12 mouse cellular contexts compared by ENCODE assay signal in genomic region chr11:108365600-108365999, GRCm38 (mm10). TPM values are rescaled to one million over a fixed set of nuclear protein-coding genes. Genes with fewer than 3 reads are reported as not detected.
"Had no signal": no experiment of that assay in that cellular context is flagged by ENCODE, and none has a peak within 500 bp of the region (broad histone marks: within the 10 kb centered on the region; RNA-seq: fewer than 3 reads in every experiment).

No protein-coding gene starts in this region.

- H3K36me3 ChIP-seq: hindbrain, embryonic 15.5 days; limb, embryonic 12.5 days; liver, embryonic 13.5 days; midbrain, embryonic 10.5 days; midbrain, embryonic 15.5 days had no signal

- H3K9ac ChIP-seq: hindbrain, embryonic 15.5 days; limb, embryonic 12.5 days; liver, embryonic 13.5 days; midbrain, embryonic 15.5 days had no signal

- H3K4me3 ChIP-seq: hindbrain, embryonic 15.5 days; layer of hippocampus, adult 2 months; limb, embryonic 12.5 days; liver, embryonic 13.5 days; midbrain, embryonic 10.5 days; midbrain, embryonic 15.5 days had no signal

- H3K9me3 ChIP-seq: hindbrain, embryonic 15.5 days; limb, embryonic 12.5 days; liver, embryonic 13.5 days; midbrain, embryonic 10.5 days; midbrain, embryonic 15.5 days had no signal

- DNase-seq: kidney, adult 18-20 months; liver, embryonic 13.5 days; lung, adult 2 months; right cerebral cortex, postnatal 14 days; thymus, adult 18-20 months; thymus, postnatal 14 days had no signal

- H3K27me3 ChIP-seq: hindbrain, embryonic 15.5 days; limb, embryonic 12.5 days; liver, embryonic 13.5 days; midbrain, embryonic 15.5 days had no signal

- H3K4me1 ChIP-seq: hindbrain, embryonic 15.5 days; midbrain, embryonic 15.5 days had no signal

- H3K27ac ChIP-seq: hindbrain, embryonic 15.5 days; layer of hippocampus, adult 2 months; limb, embryonic 12.5 days; liver, embryonic 13.5 days; midbrain, embryonic 10.5 days; midbrain, embryonic 15.5 days had no signal

- ATAC-seq: midbrain, embryonic 15.5 days had no signal

- H3K4me2 ChIP-seq: hindbrain, embryonic 15.5 days; limb, embryonic 12.5 days; liver, embryonic 13.5 days; midbrain, embryonic 15.5 days had no signal

RNA-seq across cellular contexts. Expression of gene Apoh, which starts 22.4 kb away (rescaled TPM):
- polyA plus RNA-seq: limb, embryonic 12.5 days; midbrain, embryonic 10.5 days; neural tube, embryonic 14.5 days had no signal
